Mouse (Mus musculus) forebrain, postnatal 0 days (tissue): ENCODE measurements around the gene Pdk4. TPM values are rescaled to one million over a fixed set of nuclear protein-coding genes. Genes with fewer than 3 reads are reported as not detected.
A peak's percentile ranks its signal among the peaks of the same experiment; 100 is the strongest.

Experiments
- ATAC-seq: fragments of 200-750 bp; cut with Nextera tagmentation; 2 replicates; pipeline ENCODE4 v1.8.0; 2017; ENCODE audit warnings: mild to moderate bottlenecking, moderate library complexity
- DNase-seq: peaks from one replicate; pipeline ENCODE4 v3.0.0-alpha.2; 2015
- H3K27ac ChIP-seq: fragments of 300-500 bp; sonication (generic); 2 replicates; pipeline ENCODE4 v1.5.1; 2014; ENCODE audit warnings: low read depth, mild to moderate bottlenecking, antibody characterized with exemption, low read length, moderate library complexity, mixed read lengths
- H3K27me3 ChIP-seq: fragments of 300-500 bp; sonication (generic); 2 replicates; pipeline ENCODE4 v1.6.1; 2014; ENCODE audit warnings: mild to moderate bottlenecking, low read length, mixed read lengths; ENCODE audit not compliant: insufficient read depth
- H3K36me3 ChIP-seq: fragments of 300-500 bp; sonication (generic); 2 replicates; pipeline ENCODE4 v1.6.1; 2014; ENCODE audit warnings: mild to moderate bottlenecking, moderate library complexity; ENCODE audit not compliant: insufficient read depth
- H3K4me1 ChIP-seq: fragments of 300-500 bp; sonication (generic); 2 replicates; pipeline ENCODE4 v1.6.1; 2014; ENCODE audit warnings: antibody characterized with exemption; ENCODE audit not compliant: insufficient read depth
- H3K4me2 ChIP-seq: fragments of 300-500 bp; sonication (generic); 2 replicates; pipeline ENCODE4 v1.6.1; 2014; ENCODE audit warnings: low read depth, mild to moderate bottlenecking, moderate library complexity
- H3K4me3 ChIP-seq: fragments of 300-500 bp; sonication (generic); 2 replicates; pipeline ENCODE4 v1.5.1; 2014; ENCODE audit warnings: low read depth, low read length, mixed read lengths
- H3K9ac ChIP-seq: fragments of 300-500 bp; sonication (generic); 2 replicates; pipeline ENCODE4 v1.6.1; 2014; ENCODE audit warnings: mild to moderate bottlenecking
- H3K9me3 ChIP-seq: fragments of 300-500 bp; sonication (generic); 2 replicates; pipeline ENCODE4 v1.6.1; 2016; ENCODE audit warnings: low read length
- CTCF ChIP-seq: sonication (generic); IDR thresholded peaks from 2 replicates; pipeline ENCODE4 v1.5.1; 2016; ENCODE audit warnings: antibody characterized with exemption, control low read depth, low read depth
- WGBS: fragments of 180-500 bp; shearing (Covaris S2); extraction: QIAGEN DNeasy Blood & Tissue Kit; methylation state at CpG from one replicate; pipeline ENCODE4 v1.1.7; 2014; 5-methylcytosine and 5-hydroxymethylcytosine counted together
- polyA plus RNA-seq: library from polyadenylated mRNA; unstranded; fragments of >200 nt; fragmentation: Nextera tagmentation; extraction: Ambion mirVana; gene quantifications from 2 replicates; pipeline ENCODE4 v1.2.1, GENCODE M21; 2015
- total RNA-seq: library from RNA; depleted of rRNA; stranded (reverse); fragments of >200 nt; gene quantifications from 2 replicates; pipeline ENCODE4 v1.2.3, GENCODE M21; 2014

Pdk4 gene
- total and polyA plus RNA-seq, 2 experiments from 2014 or later: 3.0 to 3.2 TPM

- Histone ChIP-seq H3K36me3 (no peaks in the 10 kb centered on the region), H3K4me2 (no peak overlapping the region), H3K4me3 (no peak overlapping the region), H3K9ac (no peak overlapping the region), H3K9me3 (no peaks in the 10 kb centered on the region), H3K4me1 (no peaks in the 10 kb centered on the region), H3K27ac (no peak overlapping the region), H3K27me3 (no peaks in the 10 kb centered on the region)
- DNase-seq (no peak), ATAC-seq (no peak)
- WGBS: 88% methylated on average over 2 of the region's 2 CpGs
- TF ChIP-seq CTCF: no peak
Measured at GRCm38 (mm10) chr6:5481066-5481465, 15.0 kb downstream of the Pdk4 start.

DNA sequence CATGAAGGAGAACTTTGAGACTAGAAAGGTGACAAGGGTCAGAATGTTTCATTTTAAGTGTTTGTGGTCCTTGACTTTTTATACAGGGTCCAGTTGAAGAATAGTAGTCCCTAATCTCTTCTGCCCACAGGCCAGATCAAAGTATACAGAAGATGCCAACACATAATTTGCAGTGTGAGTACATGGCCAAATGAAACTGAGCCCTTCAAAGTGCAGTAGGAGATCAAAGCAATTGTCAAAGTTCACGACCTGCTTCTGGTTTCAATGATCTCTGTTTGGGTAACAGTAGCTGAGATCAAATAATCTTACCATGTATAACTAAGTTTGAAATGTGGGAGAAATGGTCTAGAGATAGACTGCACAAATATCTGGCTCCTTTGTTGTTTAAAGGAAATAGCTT is 22.1 kb downstream of the Pdk4 start:
- no peak overlapping the region for H3K27ac ChIP-seq
- DNase-seq (no peak), ATAC-seq (no peak)
- no peak for TF ChIP-seq CTCF
- 69% methylated on average over 1 of the region's 1 CpGs for WGBS
- H3K4me2 ChIP-seq: no peak overlapping the region
- no peaks in the 10 kb centered on the region for H3K4me1 ChIP-seq
- H3K4me3 ChIP-seq: no peak overlapping the region
- H3K9me3 ChIP-seq: no peaks in the 10 kb centered on the region
- no peaks in the 10 kb centered on the region for H3K27me3 ChIP-seq
- H3K9ac ChIP-seq: no peak overlapping the region
- H3K36me3 ChIP-seq: no peaks in the 10 kb centered on the region

DNA sequence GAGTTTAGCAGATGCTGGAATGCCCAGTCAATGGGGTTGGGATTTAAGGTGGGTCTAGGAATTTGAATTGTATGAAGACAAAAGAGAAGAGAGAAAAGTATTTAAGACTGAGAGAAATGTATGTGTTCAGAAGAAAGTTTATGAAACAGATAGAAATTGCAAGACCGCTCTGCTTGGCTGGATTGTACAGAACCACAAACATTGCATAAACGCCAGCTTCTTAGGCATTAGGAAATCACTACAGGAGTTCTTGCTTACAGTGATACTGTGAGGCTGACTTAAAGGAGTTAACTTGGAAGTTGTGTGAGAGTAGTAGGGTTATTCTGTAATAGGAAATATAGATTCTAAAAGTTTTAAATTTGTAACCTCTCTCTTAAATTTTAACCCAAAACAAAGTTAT is 23.4 kb downstream of the Pdk4 start:
- no peak for TF ChIP-seq CTCF
- no peaks in the 10 kb centered on the region for H3K36me3 ChIP-seq
- no peak overlapping the region for H3K4me3 ChIP-seq
- ATAC-seq (no peak), DNase-seq (no peak)
- H3K9ac ChIP-seq: no peak overlapping the region
- H3K27me3 ChIP-seq: no peaks in the 10 kb centered on the region
- H3K27ac ChIP-seq: no peak overlapping the region
- no peaks in the 10 kb centered on the region for H3K9me3 ChIP-seq
- H3K4me2 ChIP-seq: no peak overlapping the region
- WGBS: 95% methylated on average over 2 of the region's 2 CpGs
- H3K4me1 ChIP-seq: no peaks in the 10 kb centered on the region

DNA sequence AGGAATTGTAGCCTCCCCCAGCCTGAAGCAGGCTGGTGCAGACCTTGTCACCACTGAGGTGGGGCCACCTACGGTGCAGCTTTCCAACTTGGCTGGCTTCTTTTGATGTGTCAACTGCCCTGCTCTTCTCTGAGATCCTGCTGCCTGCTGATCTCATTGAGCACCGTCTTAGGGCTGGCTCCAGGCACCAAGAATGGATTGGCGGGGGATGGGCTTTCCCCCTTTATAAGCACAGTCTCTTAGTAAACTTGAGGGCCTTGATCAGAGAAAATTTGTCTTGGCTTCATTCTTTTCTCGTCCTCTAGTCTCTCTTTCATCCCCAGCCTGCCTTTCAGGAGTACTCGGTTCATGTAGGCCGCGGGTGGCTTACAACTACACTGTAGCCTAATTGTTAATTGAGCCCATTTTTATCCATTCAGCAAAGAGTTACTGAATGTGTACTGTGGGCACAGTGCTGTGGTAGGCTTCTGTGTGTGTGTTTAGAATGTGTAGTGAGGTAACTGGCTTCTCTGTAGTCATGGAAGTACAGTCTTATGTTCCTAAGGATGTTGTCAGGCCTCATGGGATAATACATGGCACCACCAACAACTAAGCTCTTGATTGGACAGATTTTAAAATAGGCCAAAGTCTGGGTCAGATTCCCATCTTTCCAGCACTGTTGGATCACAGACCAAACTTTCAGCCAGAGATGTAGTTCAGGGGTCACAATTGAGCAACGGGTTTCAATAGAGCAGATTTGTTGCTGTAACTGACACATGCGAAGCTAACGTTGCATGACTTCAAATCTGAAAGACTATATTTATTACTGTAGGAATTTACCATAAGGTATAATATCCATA is 25.4 kb downstream of the Pdk4 start:
- TF ChIP-seq CTCF: no peak
- WGBS: 40% methylated on average over 10 of the region's 10 CpGs
- H3K36me3 ChIP-seq: no peaks in the 10 kb centered on the region
- H3K27me3 ChIP-seq: no peaks in the 10 kb centered on the region
- H3K27ac ChIP-seq: no peak overlapping the region
- no peak overlapping the region for H3K9ac ChIP-seq
- H3K4me1 ChIP-seq: no peaks in the 10 kb centered on the region
- ATAC-seq (peak; percentile 97), DNase-seq (peak; percentile 10)
- H3K9me3 ChIP-seq: no peaks in the 10 kb centered on the region
- H3K4me3 ChIP-seq: no peak overlapping the region
- H3K4me2 ChIP-seq: no peak overlapping the region

GRCm38 (mm10) chr6:5455836-5456235 is 40.3 kb downstream of the Pdk4 start:
- Histone ChIP-seq H3K27me3 (no peaks in the 10 kb centered on the region), H3K4me1 (no peaks in the 10 kb centered on the region), H3K4me3 (no peak overlapping the region), H3K9ac (no peak overlapping the region), H3K4me2 (no peak overlapping the region), H3K36me3 (no peaks in the 10 kb centered on the region), H3K9me3 (no peaks in the 10 kb centered on the region), H3K27ac (no peak overlapping the region)
- ATAC-seq (no peak), DNase-seq (no peak)
- TF ChIP-seq CTCF: no peak
- WGBS: 88% methylated on average over 3 of the region's 3 CpGs

- DNase-seq: no peak
- no peaks in the 10 kb centered on the region for H3K4me1 ChIP-seq
- TF ChIP-seq CTCF: no peak
- no peak overlapping the region for H3K4me3 ChIP-seq
- 96% methylated on average over 5 of the region's 5 CpGs for WGBS
- no peaks in the 10 kb centered on the region for H3K27me3 ChIP-seq
- ATAC-seq: no peak
- H3K27ac ChIP-seq: no peak overlapping the region
- H3K36me3 ChIP-seq: no peaks in the 10 kb centered on the region
- no peak overlapping the region for H3K4me2 ChIP-seq
- no peak overlapping the region for H3K9ac ChIP-seq
- H3K9me3 ChIP-seq: no peaks in the 10 kb centered on the region
Measured at GRCm38 (mm10) chr6:5449878-5450277, 46.2 kb downstream of the Pdk4 start.

GRCm38 (mm10) chr6:5448396-5448795 is 47.7 kb downstream of the Pdk4 start:
- Histone ChIP-seq H3K4me2 (no peak overlapping the region), H3K9ac (no peak overlapping the region), H3K9me3 (no peaks in the 10 kb centered on the region), H3K4me3 (no peak overlapping the region), H3K27me3 (no peaks in the 10 kb centered on the region), H3K4me1 (no peaks in the 10 kb centered on the region), H3K36me3 (no peaks in the 10 kb centered on the region), H3K27ac (no peak overlapping the region)
- DNase-seq (no peak), ATAC-seq (no peak)
- no peak for TF ChIP-seq CTCF
- WGBS: 61% methylated on average over 4 of the region's 4 CpGs
